Mouse (Mus musculus) MEL (cell line): ENCODE data around the gene Prss46. TPM values are rescaled to one million over a fixed set of nuclear protein-coding genes. Genes with fewer than 3 reads are reported as not detected.

Experiments used
- DNase-seq: peaks from one replicate; pipeline ENCODE4 v3.0.0; 2011; ENCODE audit warnings: low read depth, low spot score
- H3K27ac ChIP-seq: 2 replicates; pipeline ENCODE4 v1.5.1; 2012; ENCODE audit warnings: low read depth, mild to moderate bottlenecking, control low read depth, low read length, moderate library complexity; ENCODE audit not compliant: control insufficient read depth
- H3K27me3 ChIP-seq, 2 experiments: fragments of 150-350 bp in 1 of 2; sonication (generic) in 1 of 2; 2 replicates each; pipeline ENCODE4 v1.6.1; 2012; ENCODE audit warnings: low read length in 2 of 2, mild to moderate bottlenecking in 2 of 2, improper control_type of control experiment in 1 of 2, moderate library complexity in 1 of 2; ENCODE audit not compliant: insufficient read depth in 2 of 2, control insufficient read depth in 1 of 2
- H3K36me3 ChIP-seq, 2 experiments: 2 replicates each; pipeline ENCODE4 v1.6.1; 2012 to 2014; ENCODE audit warnings: low read length in 2 of 2, improper control_type of control experiment in 1 of 2, inconsistent platforms in 1 of 2, mild to moderate bottlenecking in 1 of 2; ENCODE audit not compliant: insufficient read depth in 2 of 2, control insufficient read depth in 1 of 2
- H3K4me1 ChIP-seq, 2 experiments: fragments of 150-350 bp in 1 of 2; sonication (generic) in 1 of 2; 2 replicates each; pipeline ENCODE4 v1.6.1; 2012; ENCODE audit warnings: low read length in 2 of 2, improper control_type of control experiment in 1 of 2, mild to moderate bottlenecking in 1 of 2; ENCODE audit not compliant: insufficient read depth in 2 of 2, control insufficient read depth in 1 of 2
- H3K4me3 ChIP-seq, 2 experiments: fragments of 150-350 bp in 1 of 2; sonication (generic) in 1 of 2; 2 replicates each; pipeline ENCODE4 v1.5.1; 2012; ENCODE audit warnings: low read depth in 2 of 2, low read length in 2 of 2, mild to moderate bottlenecking in 2 of 2, moderate library complexity in 2 of 2, control low read depth in 1 of 2, improper control_type of control experiment in 1 of 2; ENCODE audit not compliant: control insufficient read depth in 1 of 2, insufficient read depth in 1 of 2
- H3K79me2 ChIP-seq: 2 replicates; pipeline ENCODE4 v1.6.1; 2012; ENCODE audit warnings: mild to moderate bottlenecking, low read length, moderate library complexity; ENCODE audit not compliant: control insufficient read depth, poor library complexity, insufficient read depth
- H3K9ac ChIP-seq: 2 replicates; pipeline ENCODE4 v1.6.1; 2012; ENCODE audit warnings: low read depth, mild to moderate bottlenecking, control low read depth, low read length, moderate library complexity; ENCODE audit not compliant: control insufficient read depth, poor library complexity, severe bottlenecking
- H3K9me3 ChIP-seq: fragments of 150-350 bp; sonication (generic); replicated peaks from 2 replicates; pipeline ENCODE4 v1.6.1; 2012; ENCODE audit warnings: mild to moderate bottlenecking, low read length, improper control_type of control experiment, moderate library complexity; ENCODE audit not compliant: insufficient read depth
- BHLHE40 ChIP-seq: IDR thresholded peaks from 2 replicates; pipeline ENCODE4 v1.6.1; 2012; ENCODE audit warnings: low read depth, mild to moderate bottlenecking, inconsistent platforms, low read length, improper control_type of control experiment, borderline replicate concordance
- CHD1 ChIP-seq: IDR thresholded peaks from 2 replicates; pipeline ENCODE4 v1.6.1; 2012; ENCODE audit warnings: low read depth, mild to moderate bottlenecking, inconsistent platforms, low read length, improper control_type of control experiment
- CHD2 ChIP-seq: IDR thresholded peaks from 2 replicates; pipeline ENCODE4 v1.6.1; 2011; ENCODE audit warnings: low read length, improper control_type of control experiment
- CTCF ChIP-seq, 3 experiments: IDR thresholded peaks in 2 of 3; conservative IDR thresholded peaks in 1 of 3; 2 replicates each; pipeline ENCODE4 v1.5.1; 2011 to 2012; ENCODE audit warnings: low read length in 3 of 3, low read depth in 2 of 3, mild to moderate bottlenecking in 2 of 3, improper control_type of control experiment in 1 of 3, inconsistent platforms in 1 of 3, mixed read lengths in 1 of 3, moderate library complexity in 1 of 3; ENCODE audit not compliant: control insufficient read depth in 1 of 3, insufficient read depth in 1 of 3, poor library complexity in 1 of 3, severe bottlenecking in 1 of 3
- E2F4 ChIP-seq: IDR thresholded peaks from 2 replicates; pipeline ENCODE4 v1.6.1; 2011; ENCODE audit warnings: low read depth, low read length, improper control_type of control experiment, borderline replicate concordance
- GABPA ChIP-seq: IDR thresholded peaks from 2 replicates; pipeline ENCODE4 v1.6.1; 2012; ENCODE audit warnings: low read depth, mild to moderate bottlenecking, inconsistent platforms, low read length, improper control_type of control experiment, moderate library complexity
- GATA1 ChIP-seq: IDR thresholded peaks from 2 replicates; pipeline ENCODE4 v1.6.1; 2011; ENCODE audit warnings: low read depth, low read length, improper control_type of control experiment
- HCFC1 ChIP-seq: IDR thresholded peaks from 2 replicates; pipeline ENCODE4 v1.6.1; 2012; ENCODE audit warnings: low read depth, mild to moderate bottlenecking, inconsistent platforms, low read length, improper control_type of control experiment, moderate library complexity
- JUND ChIP-seq: IDR thresholded peaks from 2 replicates; pipeline ENCODE4 v1.6.1; 2011; ENCODE audit warnings: low read depth, mild to moderate bottlenecking, improper control_type of control experiment, low read length
- MAFK ChIP-seq: IDR thresholded peaks from 2 replicates; pipeline ENCODE4 v1.6.1; 2011; ENCODE audit warnings: low read depth, mild to moderate bottlenecking, low read length, improper control_type of control experiment, borderline replicate concordance
- MAX ChIP-seq: IDR thresholded peaks from 2 replicates; pipeline ENCODE4 v1.6.1; 2011; ENCODE audit warnings: low read length, improper control_type of control experiment
- MYB ChIP-seq: IDR thresholded peaks from 2 replicates; pipeline ENCODE4 v1.6.1; 2011; ENCODE audit warnings: mild to moderate bottlenecking, low read depth, low read length, improper control_type of control experiment
- NRF1 ChIP-seq: IDR thresholded peaks from 2 replicates; pipeline ENCODE4 v1.6.1; 2014; ENCODE audit warnings: low read depth, mild to moderate bottlenecking, inconsistent platforms, low read length, improper control_type of control experiment, moderate library complexity; ENCODE audit not compliant: poor library complexity, insufficient read depth, severe bottlenecking
- POLR2A ChIP-seq, 2 experiments: IDR thresholded peaks; 2 replicates each; pipeline ENCODE4 v1.6.1; 2011 to 2012; ENCODE audit warnings: low read length in 2 of 2, mild to moderate bottlenecking in 2 of 2, control low read depth in 1 of 2, improper control_type of control experiment in 1 of 2, low read depth in 1 of 2, moderate library complexity in 1 of 2; ENCODE audit not compliant: control insufficient read depth in 1 of 2, insufficient read depth in 1 of 2, poor library complexity in 1 of 2
- POLR2AphosphoS5 ChIP-seq: IDR thresholded peaks from 2 replicates; pipeline ENCODE4 v1.6.1; 2012; ENCODE audit warnings: low read depth, borderline replicate concordance, mild to moderate bottlenecking, inconsistent platforms, low read length, moderate library complexity, mixed read lengths
- RAD21 ChIP-seq: IDR thresholded peaks from 2 replicates; pipeline ENCODE4 v1.6.1; 2011; ENCODE audit warnings: mild to moderate bottlenecking, low read depth, low read length, improper control_type of control experiment
- TAL1 ChIP-seq: IDR thresholded peaks from 2 replicates; pipeline ENCODE4 v1.6.1; 2012; ENCODE audit warnings: mild to moderate bottlenecking, inconsistent platforms, low read length, moderate library complexity, mixed read lengths
- UBTF ChIP-seq: IDR thresholded peaks from 2 replicates; pipeline ENCODE4 v1.6.1; 2012; ENCODE audit warnings: low read depth, mild to moderate bottlenecking, inconsistent platforms, low read length, improper control_type of control experiment, moderate library complexity, borderline replicate concordance; ENCODE audit not compliant: insufficient read depth
- USF1 ChIP-seq: IDR thresholded peaks from 2 replicates; pipeline ENCODE4 v1.6.1; 2014; ENCODE audit warnings: low read depth, mild to moderate bottlenecking, inconsistent platforms, low read length, improper control_type of control experiment, moderate library complexity
- ZC3H11A ChIP-seq: IDR thresholded peaks from 2 replicates; pipeline ENCODE4 v1.6.1; 2012; ENCODE audit warnings: low read depth, mild to moderate bottlenecking, inconsistent platforms, low read length, improper control_type of control experiment
- ZMIZ1 ChIP-seq: IDR thresholded peaks from 2 replicates; pipeline ENCODE4 v1.6.1; 2012; ENCODE audit warnings: low read depth, mild to moderate bottlenecking, inconsistent platforms, low read length, improper control_type of control experiment, moderate library complexity
- polyA plus RNA-seq, 2 experiments: library from polyadenylated mRNA; stranded (reverse) in 1 of 2; unstranded in 1 of 2; fragments of >175 nt in 1 of 2; fragments of >200 nt in 1 of 2; gene quantifications; 2 replicates each; pipeline versions ENCODE4 v1.2.1 to v1.2.4; 2012; ENCODE audit warnings: low replicate concordance in 2 of 2, low read depth in 1 of 2; ENCODE audit not compliant: insufficient read length in 2 of 2, insufficient read depth in 1 of 2, missing spikeins in 1 of 2
- total RNA-seq: library from RNA; depleted of rRNA; stranded (reverse); fragments of 300-350 nt; gene quantifications from 2 replicates; pipeline ENCODE4 v1.2.3, GENCODE M21; 2012

Prss46 gene
- total and polyA plus RNA-seq, 3 experiments, result not detected

DNA sequence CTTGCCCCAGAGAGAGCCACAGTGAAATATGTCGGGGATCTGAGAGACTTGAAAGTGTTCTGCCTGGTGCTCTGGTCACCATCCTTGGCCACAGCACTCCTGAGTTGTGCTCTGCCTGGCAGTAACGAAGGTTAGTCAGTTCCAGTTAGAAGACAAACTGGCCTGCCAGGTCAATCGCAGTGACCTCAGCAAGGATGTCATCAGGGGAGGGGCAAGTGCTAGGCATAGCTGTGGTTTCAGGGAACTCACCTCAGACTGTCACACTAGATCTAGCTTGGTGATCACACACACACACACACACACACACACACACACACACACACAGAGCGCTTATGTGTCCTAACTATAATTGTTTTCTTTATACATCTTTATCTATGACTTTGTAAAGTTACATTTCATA lies 41.0 kb upstream of the Prss46 start:
- Histone ChIP-seq H3K27me3 (no peaks in the 10 kb centered on the region), H3K79me2 (no peaks in the 10 kb centered on the region), H3K9me3 (no peaks in the 10 kb centered on the region), H3K4me1 (no peaks in the 10 kb centered on the region; a peak in 2 of 4 replicates), H3K27ac (no peak overlapping the region), H3K36me3 (no peaks in the 10 kb centered on the region), H3K9ac (no peak overlapping the region), H3K4me3 (peak overlapping the region; percentile 3 to 57; a peak in 2 of 4 replicates)
- peak; percentile 21 for DNase-seq
- TF ChIP-seq CTCF (IDR thresholded peaks at IDR 0.05 in 2 of 3, conservative IDR thresholded peaks at IDR 0.05 in 1 of 3; ENCODE audit: control insufficient read depth in 1 of 3, insufficient read depth in 1 of 3, low read depth in 2 of 3, low read length in 3 of 3, poor library complexity in 1 of 3, severe bottlenecking in 1 of 3) (no peak), GABPA (no peak), MYB (no peak), ZC3H11A (no peak)

GRCm38 (mm10) chr9:110810051-110810450 lies 34.3 kb upstream of the Prss46 start:
- H3K27ac ChIP-seq, result no peak overlapping the region
- no peak for TF ChIP-seq GABPA
- no peak for TF ChIP-seq GATA1
- TF ChIP-seq HCFC1, result no peak
- TF ChIP-seq USF1, result no peak
- no peak for TF ChIP-seq CHD2
- TF ChIP-seq NRF1, result no peak
- TF ChIP-seq CHD1, result no peak
- no peak for TF ChIP-seq POLR2A (IDR thresholded peaks at IDR 0.05; ENCODE audit: control insufficient read depth in 1 of 2, insufficient read depth in 1 of 2, low read depth in 1 of 2, low read length in 2 of 2, poor library complexity in 1 of 2)
- TF ChIP-seq TAL1, result no peak
- no peak for TF ChIP-seq MAFK
- TF ChIP-seq POLR2AphosphoS5, result no peak
- TF ChIP-seq JUND, result no peak
- no peak for TF ChIP-seq UBTF
- TF ChIP-seq ZMIZ1, result no peak
- TF ChIP-seq RAD21, result no peak
- no peak for TF ChIP-seq BHLHE40
- no peak for TF ChIP-seq MAX
- TF ChIP-seq E2F4, result no peak
- peaks cover 0 to 2% of the 10 kb centered on the region in 2 experiments; a peak in 1 of 4 replicates for H3K27me3 ChIP-seq
- H3K79me2 ChIP-seq, result no peaks in the 10 kb centered on the region
- no peak overlapping the region for H3K4me3 ChIP-seq
- no peak for DNase-seq
- no peak overlapping the region for H3K9ac ChIP-seq
- H3K9me3 ChIP-seq, result no peaks in the 10 kb centered on the region
- H3K4me1 ChIP-seq, result no peaks in the 10 kb centered on the region
- H3K36me3 ChIP-seq, result no peaks in the 10 kb centered on the region
